Comparison of ENCODE assay signal across 12 mouse cellular contexts in genomic region chr16:29944966-29945365, GRCm38 (mm10).
DNase-seq lines count a peak whose midpoint lies in the region; ATAC-seq and TF ChIP-seq lines count a peak whose summit lies in the region.
"Had no signal": no experiment of that assay in that cellular context is flagged by ENCODE, and none has a peak within 500 bp of the region (broad histone marks: within the 10 kb centered on the region; RNA-seq: fewer than 3 reads in every experiment).

No protein-coding gene starts in this region.

- no peak overlapping the region for H3K4me3 ChIP-seq in liver, embryonic 13.5 days (replicated peaks)
- H3K4me3 ChIP-seq in liver, embryonic 12.5 days: no peak overlapping the region
- no peak overlapping the region for H3K4me3 ChIP-seq in embryonic facial prominence, embryonic 15.5 days (replicated peaks)
- no peak overlapping the region for H3K4me3 ChIP-seq in liver, postnatal 0 days (ENCODE audit: low read depth, low read length)

- no peak overlapping the region for H3K9ac ChIP-seq in liver, embryonic 13.5 days
- no peak overlapping the region for H3K9ac ChIP-seq in liver, embryonic 12.5 days
- no peak overlapping the region for H3K9ac ChIP-seq in embryonic facial prominence, embryonic 15.5 days
- H3K9ac ChIP-seq in liver, postnatal 0 days (replicated peaks): no peak overlapping the region

- TF ChIP-seq CTCF in liver, postnatal 0 days (IDR thresholded peaks at IDR 0.05; ENCODE audit: low read depth): no peak

- no peaks in the 10 kb centered on the region for H3K9me3 ChIP-seq in liver, embryonic 13.5 days (replicated peaks)
- no peaks in the 10 kb centered on the region for H3K9me3 ChIP-seq in liver, embryonic 12.5 days (replicated peaks)
- H3K9me3 ChIP-seq in embryonic facial prominence, embryonic 15.5 days (replicated peaks): no peaks in the 10 kb centered on the region
- no peaks in the 10 kb centered on the region for H3K9me3 ChIP-seq in liver, postnatal 0 days (ENCODE audit: low read length)
- H3K9me3 ChIP-seq: G1E; hindbrain, embryonic 15.5 days had no signal

- H3K27me3 ChIP-seq in liver, embryonic 13.5 days: peaks cover 19% of the 10 kb centered on the region; the same call in 1 of the 2 replicates
- H3K27me3 ChIP-seq in liver, embryonic 12.5 days (replicated peaks): peaks cover 29% of the 10 kb centered on the region
- H3K27me3 ChIP-seq in embryonic facial prominence, embryonic 15.5 days: no peaks in the 10 kb centered on the region
- no peaks in the 10 kb centered on the region for H3K27me3 ChIP-seq in liver, postnatal 0 days (ENCODE audit: insufficient read depth, low read length)

- intact Hi-C loops in left cerebral cortex, postnatal 14 days (cut with DNase I): loop anchor here (5.0 to 10.0 kb wide), 3 partner anchors 100 to 213 kb away; no protein-coding TSS in a partner anchor

- no peak for ATAC-seq in liver, embryonic 13.5 days (ENCODE audit: low read depth)
- no peak for ATAC-seq in liver, embryonic 12.5 days
- no peak for ATAC-seq in embryonic facial prominence, embryonic 15.5 days (ENCODE audit: insufficient number of reproducible peaks, low FRiP score, low TSS enrichment, low read depth)
- no peak for ATAC-seq in liver, postnatal 0 days

- H3K27ac ChIP-seq in liver, embryonic 13.5 days: 0 out of 2 replicates have a peak overlapping the region, but pooled peaks have one; percentile 59
- no peak overlapping the region for H3K27ac ChIP-seq in liver, embryonic 12.5 days
- H3K27ac ChIP-seq in embryonic facial prominence, embryonic 15.5 days (replicated peaks): 0 out of 2 replicates have a peak overlapping the region, but pooled peaks have one; percentile 90
- H3K27ac ChIP-seq in liver, postnatal 0 days (ENCODE audit: low read depth): peak overlapping the region; percentile 79

- H3K36me3 ChIP-seq in liver, embryonic 13.5 days: no peaks in the 10 kb centered on the region
- no peaks in the 10 kb centered on the region for H3K36me3 ChIP-seq in liver, embryonic 12.5 days
- no peaks in the 10 kb centered on the region for H3K36me3 ChIP-seq in embryonic facial prominence, embryonic 15.5 days
- H3K36me3 ChIP-seq in liver, postnatal 0 days (replicated peaks; ENCODE audit: insufficient read depth, low read length): no peaks in the 10 kb centered on the region
- H3K36me3 ChIP-seq: G1E; hindbrain, embryonic 15.5 days had no signal

- TF ChIP-seq EP300 in liver, postnatal 0 days (IDR thresholded peaks at IDR 0.05; ENCODE audit: low read depth): no peak

- H3K4me1 ChIP-seq in liver, embryonic 13.5 days (replicated peaks): peaks cover 26% of the 10 kb centered on the region
- peaks cover 27% of the 10 kb centered on the region for H3K4me1 ChIP-seq in liver, embryonic 12.5 days
- peaks cover 42% of the 10 kb centered on the region for H3K4me1 ChIP-seq in embryonic facial prominence, embryonic 15.5 days
- H3K4me1 ChIP-seq in liver, postnatal 0 days (ENCODE audit: insufficient read depth): peaks cover 24% of the 10 kb centered on the region

- 60% methylated on average over 5 of the region's 5 CpGs for WGBS in liver, embryonic 13.5 days (ENCODE audit: insufficient replicate concordance)
- WGBS in liver, embryonic 12.5 days (ENCODE audit: insufficient replicate concordance): 68% methylated on average over 5 of the region's 5 CpGs
- whole genome bisulfite sequencing in embryonic facial prominence, embryonic 15.5 days: 70% methylated on average over 5 of the region's 5 CpGs
- 70% methylated on average over 5 of the region's 5 CpGs for WGBS in liver, postnatal 0 days (ENCODE audit: insufficient replicate concordance)

- DNase-seq in heart, adult 11 months: peak; percentile 82
- DNase-seq in heart, adult 9 months (ENCODE audit: low spot score in 2 of 2): no peak
- no peak for DNase-seq in liver, embryonic 13.5 days
- no peak for DNase-seq in liver, postnatal 0 days
- no peak for DNase-seq in left cerebral cortex, postnatal 14 days (ENCODE audit: low spot score in 2 of 2)
- no peak for DNase-seq in embryo, embryonic 9.5 days (ENCODE audit: extremely low spot score)
- DNase-seq: cerebellum, adult 8-10 months; thymus, adult 2 months had no signal

- peak overlapping the region; percentile 71; the same call in 1 of the 2 replicates for H3K4me2 ChIP-seq in liver, embryonic 13.5 days
- H3K4me2 ChIP-seq in liver, embryonic 12.5 days: no peak overlapping the region
- H3K4me2 ChIP-seq in embryonic facial prominence, embryonic 15.5 days (replicated peaks): no peak overlapping the region
- H3K4me2 ChIP-seq in liver, postnatal 0 days (ENCODE audit: low read depth, low read length): no peak overlapping the region
